Mouse (Mus musculus): Measurements from ENCODE around the gene Cd59a.
"Not testable (repeated sequence)": the region's sequence is repeated elsewhere in the genome, so short reads cannot be mapped to it uniquely, and the experiment has no call there.

Gene Cd59a

DNA sequence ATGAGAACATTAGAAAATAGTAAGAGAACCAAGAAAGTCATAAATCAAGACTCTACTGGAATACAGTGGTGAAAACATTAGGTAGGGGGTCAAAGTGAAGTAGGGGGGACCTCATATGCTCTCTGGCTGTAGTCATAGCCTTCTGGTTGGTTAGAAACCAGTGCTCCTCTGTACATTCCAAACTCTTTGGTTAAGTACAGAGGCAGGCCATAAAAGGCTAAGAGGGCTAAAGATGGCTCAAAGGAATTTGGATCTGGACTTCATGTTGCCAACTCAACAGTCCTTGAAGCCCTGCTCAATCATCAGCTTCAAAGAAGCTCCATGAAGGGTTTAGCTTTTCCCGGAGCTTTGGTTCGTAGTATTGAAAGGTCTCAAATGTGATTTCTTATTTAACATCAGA is 13.4 kb downstream of the Cd59a start:
- not testable (repeated sequence) for DNase-seq (ENCODE audit: low read depth, low spot score)

GRCm38 (mm10) chr2:104109528-104109927 is 13.9 kb downstream of the Cd59a start:
- DNase-seq (ENCODE audit: low read depth, low spot score): no peak

DNA sequence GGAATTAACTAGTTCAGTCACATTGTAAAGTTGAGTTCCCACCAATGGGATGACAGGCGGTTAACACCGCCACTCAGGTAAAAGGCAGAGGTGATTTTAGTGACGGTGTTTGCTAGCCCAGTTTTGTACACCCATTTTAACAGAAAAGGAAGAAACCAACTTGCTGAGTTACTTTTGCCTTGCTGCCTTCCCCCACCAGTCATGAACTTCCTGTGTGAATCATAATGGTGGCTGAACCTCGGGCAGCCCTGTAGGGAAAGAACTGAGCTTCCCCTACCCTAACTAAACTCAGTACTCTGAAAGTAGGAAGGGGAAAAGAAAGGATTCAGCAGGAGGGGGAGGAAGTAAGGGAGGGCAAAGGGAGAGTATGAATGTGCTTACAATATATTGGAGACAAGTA is 14.4 kb downstream of the Cd59a start:
- DNase-seq (ENCODE audit: low read depth, low spot score): no peak

DNA sequence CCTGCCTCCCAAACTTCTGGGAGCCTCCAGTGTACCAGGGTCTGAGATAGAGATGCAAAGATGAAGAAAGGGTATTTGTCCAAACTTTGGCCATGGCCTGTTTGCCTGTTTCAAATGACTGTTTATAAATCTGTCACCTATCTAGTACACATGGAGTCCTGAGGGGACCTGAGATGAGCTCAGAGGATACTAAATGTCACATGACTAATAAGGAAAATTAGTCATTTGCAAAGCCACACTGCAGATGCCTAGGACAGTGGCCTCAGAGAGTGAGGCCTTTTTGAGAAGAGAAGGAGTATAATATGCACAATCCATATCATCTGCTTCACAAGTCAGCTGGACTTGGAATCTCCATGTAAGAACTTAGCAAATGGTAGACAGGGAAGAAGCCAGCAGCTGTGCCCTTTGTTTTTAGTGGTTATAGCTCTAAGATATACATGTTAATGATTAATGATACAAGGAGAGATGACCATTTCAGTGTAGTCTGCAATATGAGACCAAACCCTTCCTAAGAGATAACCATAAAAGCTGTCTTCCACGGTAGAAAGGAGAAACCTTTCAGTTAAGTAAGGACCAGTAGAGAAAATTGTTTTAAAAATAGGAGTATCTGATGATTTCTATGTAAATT is 15.7 kb downstream of the Cd59a start:
- not testable (repeated sequence) for DNase-seq (ENCODE audit: low read depth, low spot score)

GRCm38 (mm10) chr2:104113563-104113962 is 18.0 kb downstream of the Cd59a start:
- not testable (repeated sequence) for DNase-seq (ENCODE audit: low read depth, low spot score)

- DNase-seq (ENCODE audit: low read depth, low spot score): no peak
Measured at GRCm38 (mm10) chr2:104114898-104115297, 19.3 kb downstream of the Cd59a start.

DNA sequence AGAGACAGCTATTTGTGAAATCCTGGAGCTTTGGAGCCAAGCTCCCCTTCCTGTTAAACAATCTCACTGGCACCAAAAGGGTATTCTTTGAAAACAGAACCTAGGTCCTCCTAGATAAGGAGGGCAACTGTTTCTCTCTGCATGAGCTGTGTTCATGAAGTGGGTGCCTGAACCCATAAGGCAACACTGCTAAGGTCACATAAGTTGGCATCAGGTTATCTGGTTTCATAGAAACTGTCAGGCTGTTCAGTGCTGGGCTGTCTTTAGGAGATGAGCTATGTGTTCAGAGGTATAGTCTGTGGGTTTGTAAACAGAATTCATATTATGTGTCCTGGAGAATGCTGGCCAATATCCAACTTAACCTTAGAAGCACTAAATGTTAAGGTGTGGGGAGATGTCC is 21.6 kb downstream of the Cd59a start:
- DNase-seq (ENCODE audit: low read depth, low spot score): not testable (repeated sequence)

DNA sequence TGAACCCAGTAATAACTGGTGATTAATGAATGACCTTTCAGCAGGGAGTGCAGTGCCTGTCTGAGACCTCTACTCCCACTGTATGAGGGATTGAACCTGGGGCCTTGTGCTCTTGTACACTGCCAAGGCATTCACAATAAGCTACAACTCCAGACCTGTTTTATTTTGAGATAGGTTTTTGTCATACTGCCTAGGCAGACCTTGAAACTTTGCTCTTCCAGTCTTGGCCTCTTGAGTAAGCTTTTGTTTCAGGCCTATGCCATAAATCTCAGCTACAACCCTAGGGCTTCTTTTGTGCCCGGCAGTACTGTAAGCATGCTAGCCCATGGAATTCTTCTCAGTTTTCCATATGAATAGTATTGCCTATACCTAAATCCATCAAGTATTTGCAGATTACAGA is 23.5 kb downstream of the Cd59a start:
- DNase-seq (ENCODE audit: low read depth, low spot score): no peak

DNA sequence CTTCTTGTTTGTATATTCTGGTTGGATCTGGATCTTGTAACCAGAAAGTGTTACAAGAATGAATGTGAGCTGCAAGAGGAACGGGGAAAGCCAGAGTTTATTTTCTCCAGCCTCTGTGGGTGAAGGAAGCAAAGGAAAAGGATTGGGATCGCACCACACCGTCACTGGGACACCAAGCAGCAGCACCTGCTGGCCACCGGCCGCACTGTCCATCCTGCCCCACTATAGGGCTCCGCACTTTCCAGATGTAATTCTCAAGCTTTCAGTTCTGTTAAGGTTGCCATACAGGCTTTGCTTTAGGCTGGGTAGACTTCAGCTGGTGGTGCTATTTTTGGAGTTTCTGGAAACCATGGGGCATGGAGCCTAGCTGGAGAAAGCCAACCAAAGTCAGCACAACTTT is 24.7 kb downstream of the Cd59a start:
- DNase-seq (ENCODE audit: low read depth, low spot score): no peak

- no peak for DNase-seq (ENCODE audit: low read depth, low spot score)
Measured at GRCm38 (mm10) chr2:104121681-104122504, 26.3 kb downstream of the Cd59a start.

- DNase-seq (ENCODE audit: low read depth, low spot score): peak; percentile 93
Measured at GRCm38 (mm10) chr2:104122505-104123378, 27.1 kb downstream of the Cd59a start, which contains the start of gene A930018P22Rik. A930018P22Rik (plus strand) TSS chr2:104122769.

- DNase-seq (ENCODE audit: low read depth, low spot score): no peak
Measured at GRCm38 (mm10) chr2:104123540-104123939, 27.9 kb downstream of the Cd59a start.

- no peak for DNase-seq (ENCODE audit: low read depth, low spot score)
Measured at GRCm38 (mm10) chr2:104124071-104124470, 28.5 kb downstream of the Cd59a start.

DNA sequence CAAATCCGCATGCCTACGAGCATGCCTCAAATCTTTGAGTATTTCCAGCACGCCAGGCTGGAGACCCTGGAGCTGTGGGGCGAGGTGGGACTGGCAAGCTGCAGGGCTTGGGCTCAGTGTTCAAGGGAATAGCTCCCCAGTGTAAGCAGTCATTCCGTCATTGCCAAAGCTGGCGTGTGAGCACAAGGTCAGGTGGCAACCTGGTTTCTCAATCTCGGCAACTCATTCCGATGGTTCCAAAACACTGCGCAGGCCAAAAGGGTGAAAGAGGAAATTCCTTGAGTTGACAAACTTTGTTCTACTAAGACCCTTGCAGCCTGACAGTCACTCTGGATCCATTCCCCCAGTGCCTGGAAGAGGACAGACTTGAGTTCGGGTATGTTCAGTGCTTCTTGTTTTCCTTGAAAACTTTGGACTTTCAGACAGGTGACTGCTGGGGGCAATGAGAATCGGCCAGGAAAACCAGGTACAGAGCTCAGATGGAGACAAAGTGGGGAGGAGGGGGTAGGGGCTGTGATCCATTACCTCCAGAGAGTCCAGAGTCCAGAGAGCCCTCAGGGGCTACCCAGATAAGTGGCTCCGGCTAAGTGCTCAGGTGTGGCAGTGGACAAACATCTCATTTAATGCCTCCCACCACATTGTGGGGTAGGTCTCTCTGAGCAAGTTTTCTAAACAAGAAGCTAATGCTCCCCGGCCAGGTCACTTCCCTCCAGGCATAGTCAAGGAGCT is 33.4 kb downstream of the Cd59a start:
- no peak for DNase-seq (ENCODE audit: low read depth, low spot score)

DNA sequence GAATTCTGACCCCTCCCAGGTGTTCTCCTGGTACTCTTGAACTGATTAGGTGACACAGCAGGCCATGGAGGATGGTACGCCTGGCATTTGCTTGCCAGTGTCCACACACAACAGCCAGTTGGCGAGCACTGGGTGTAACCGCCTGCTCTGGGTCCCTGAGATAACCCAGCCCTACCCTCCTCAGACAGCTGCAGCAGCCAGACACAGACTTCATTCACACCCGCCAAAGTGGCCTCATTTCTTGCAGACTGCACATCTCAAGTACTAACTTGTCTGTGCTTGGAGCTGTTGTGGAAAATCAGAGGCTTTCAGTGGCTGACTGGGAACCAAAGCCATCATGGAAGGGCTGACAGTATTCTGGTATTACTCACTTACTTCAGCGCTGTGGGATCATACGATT is 34.6 kb downstream of the Cd59a start:
- DNase-seq (ENCODE audit: low read depth, low spot score): no peak

DNA sequence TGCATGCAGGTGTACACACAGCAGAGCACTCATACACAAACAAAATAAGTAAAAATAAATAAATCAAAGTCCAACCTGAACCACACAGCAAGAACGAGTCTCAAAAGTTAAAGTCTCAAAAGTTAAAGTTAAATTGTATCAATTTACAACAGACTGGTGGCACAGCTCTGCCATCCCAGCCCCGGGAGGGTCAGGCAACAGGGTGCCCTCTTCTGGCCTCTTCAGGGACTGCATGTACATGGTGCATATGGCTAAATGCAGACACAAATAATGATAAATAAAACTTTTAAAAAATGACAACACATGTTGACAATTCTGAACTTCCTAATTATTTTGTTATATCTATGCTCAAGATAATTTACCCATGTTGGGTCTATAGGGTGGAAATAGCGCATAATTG is 35.4 kb downstream of the Cd59a start:
- no peak for DNase-seq (ENCODE audit: low read depth, low spot score)

- no peak for DNase-seq (ENCODE audit: low read depth, low spot score)
Measured at GRCm38 (mm10) chr2:104132266-104132859, 36.8 kb downstream of the Cd59a start.

- DNase-seq (ENCODE audit: low read depth, low spot score): no peak
Measured at GRCm38 (mm10) chr2:104133042-104133810, 37.6 kb downstream of the Cd59a start.

GRCm38 (mm10) chr2:104134150-104135056 is 38.8 kb downstream of the Cd59a start:
- DNase-seq (ENCODE audit: low read depth, low spot score): peak; percentile 76

Measured in skeletal muscle tissue, adult 2 months (tissue).